ENCODE assay signal across 8 mouse cellular contexts in genomic region chr8:84657203-84657602, GRCm38 (mm10). TPM values are rescaled to one million over a fixed set of nuclear protein-coding genes. Genes with fewer than 3 reads are reported as not detected.
A peak's percentile ranks its signal among the peaks of the same experiment; 100 is the strongest.
DNase-seq lines count a peak whose midpoint lies in the region; ATAC-seq lines count a peak whose summit lies in the region.

No protein-coding gene starts in this region.

- peaks cover 61% of the 10 kb centered on the region for H3K4me1 ChIP-seq in heart, embryonic 10.5 days
- H3K4me1 ChIP-seq in neural tube, embryonic 11.5 days (ENCODE audit: control insufficient read depth, insufficient read depth, low read length) = peaks cover 39% of the 10 kb centered on the region
- H3K4me1 ChIP-seq in limb, embryonic 12.5 days (replicated peaks) = peaks cover 63% of the 10 kb centered on the region
- peaks cover 40% of the 10 kb centered on the region for H3K4me1 ChIP-seq in stomach, embryonic 16.5 days (ENCODE audit: control insufficient read depth, insufficient read depth, low read length)

- peak overlapping the region; percentile 65 for H3K9ac ChIP-seq in neural tube, embryonic 11.5 days (ENCODE audit: low read length)
- H3K9ac ChIP-seq in limb, embryonic 12.5 days (replicated peaks) = peak overlapping the region; percentile 69; the same call in 1 of the 2 replicates
- H3K9ac ChIP-seq in stomach, embryonic 16.5 days (ENCODE audit: low read length) = peak overlapping the region; percentile 83

- H3K27me3 ChIP-seq in heart, embryonic 10.5 days (ENCODE audit: insufficient read depth, poor library complexity, severe bottlenecking) = no peaks in the 10 kb centered on the region
- H3K27me3 ChIP-seq in neural tube, embryonic 11.5 days (ENCODE audit: control insufficient read depth, insufficient read depth, low read length) = no peaks in the 10 kb centered on the region
- H3K27me3 ChIP-seq in limb, embryonic 12.5 days = no peaks in the 10 kb centered on the region
- H3K27me3 ChIP-seq in stomach, embryonic 16.5 days (ENCODE audit: control insufficient read depth, insufficient read depth, low read length) = no peaks in the 10 kb centered on the region

- H3K9me3 ChIP-seq in heart, embryonic 10.5 days = no peaks in the 10 kb centered on the region
- no peaks in the 10 kb centered on the region for H3K9me3 ChIP-seq in neural tube, embryonic 11.5 days (ENCODE audit: control insufficient read depth, low read length)
- no peaks in the 10 kb centered on the region for H3K9me3 ChIP-seq in limb, embryonic 12.5 days
- no peaks in the 10 kb centered on the region for H3K9me3 ChIP-seq in stomach, embryonic 16.5 days (replicated peaks; ENCODE audit: control insufficient read depth, low read length)

- H3K36me3 ChIP-seq in heart, embryonic 10.5 days = no peaks in the 10 kb centered on the region
- H3K36me3 ChIP-seq in neural tube, embryonic 11.5 days (ENCODE audit: control insufficient read depth, insufficient read depth, low read length) = no peaks in the 10 kb centered on the region
- H3K36me3 ChIP-seq in limb, embryonic 12.5 days = no peaks in the 10 kb centered on the region
- H3K36me3 ChIP-seq in stomach, embryonic 16.5 days (ENCODE audit: control insufficient read depth, insufficient read depth, low read length) = no peaks in the 10 kb centered on the region

- ATAC-seq in neural tube, embryonic 11.5 days (ENCODE audit: insufficient read depth, low FRiP score, low TSS enrichment) = no peak
- ATAC-seq in limb, embryonic 12.5 days (ENCODE audit: insufficient number of reproducible peaks, insufficient read depth, low FRiP score, low TSS enrichment, low read depth) = no peak
- no peak for ATAC-seq in stomach, embryonic 16.5 days (ENCODE audit: insufficient read depth, low FRiP score)

- H3K27ac ChIP-seq in heart, embryonic 10.5 days = peak overlapping the region; percentile 95
- peak overlapping the region; percentile 94 for H3K27ac ChIP-seq in neural tube, embryonic 11.5 days (ENCODE audit: low read depth, low read length)
- peak overlapping the region; percentile 100 for H3K27ac ChIP-seq in limb, embryonic 12.5 days
- H3K27ac ChIP-seq in stomach, embryonic 16.5 days (ENCODE audit: low read length) = peak overlapping the region; percentile 99

- peak overlapping the region; percentile 61 for H3K4me2 ChIP-seq in neural tube, embryonic 11.5 days (ENCODE audit: low read depth)
- H3K4me2 ChIP-seq in limb, embryonic 12.5 days = peak overlapping the region; percentile 76
- peak overlapping the region; percentile 85 for H3K4me2 ChIP-seq in stomach, embryonic 16.5 days (ENCODE audit: low read depth, low read length)

- DNase-seq in heart, embryonic 10.5 days (ENCODE audit: low spot score) = no peak
- DNase-seq in heart, adult 18-20 months = no peak
- DNase-seq in neural tube, embryonic 11.5 days (ENCODE audit: low spot score) = no peak
- DNase-seq in neural tube, embryonic 10.5 days (ENCODE audit: extremely low spot score, low spot score) = no peak
- DNase-seq in gastrocnemius, adult 18-20 months (ENCODE audit: low spot score) = no peak
- DNase-seq in thymus, postnatal 36 days = no peak

- peak overlapping the region; percentile 65 for H3K4me3 ChIP-seq in heart, embryonic 10.5 days
- peak overlapping the region; percentile 17 for H3K4me3 ChIP-seq in neural tube, embryonic 11.5 days (ENCODE audit: low read depth, low read length)
- peak overlapping the region; percentile 37 for H3K4me3 ChIP-seq in limb, embryonic 12.5 days (replicated peaks)
- peak overlapping the region; percentile 41 for H3K4me3 ChIP-seq in stomach, embryonic 16.5 days (replicated peaks; ENCODE audit: low read length)

RNA-seq across cellular contexts. Expression of gene Ier2, which starts 5.4 kb away (rescaled TPM):
- 71.6 and 103 TPM in 2 replicates for polyA plus RNA-seq in heart, embryonic 10.5 days (2016; fragmentation: Nextera tagmentation; extraction: Ambion mirVana)
- total RNA-seq in heart, adult 18-20 months (2021) = 10 to 100 TPM; 11.2 to 13.4 TPM
- 71.6 and 79.4 TPM in 2 replicates for polyA plus RNA-seq in neural tube, embryonic 11.5 days (2014; fragmentation: Nextera tagmentation; extraction: Ambion mirVana)
- polyA plus RNA-seq in limb, embryonic 12.5 days (2016; fragmentation: Nextera tagmentation; extraction: Ambion mirVana) = 134 and 144 TPM in 2 replicates
- 62.4 and 69.5 TPM in 2 replicates for polyA plus RNA-seq in stomach, embryonic 16.5 days (2015; fragmentation: Nextera tagmentation; extraction: Ambion mirVana)
- total RNA-seq in gastrocnemius, adult 18-20 months (2021) = 1 to 10 TPM; 4.7 to 8.3 TPM

RNA-seq across cellular contexts. Expression of gene Trmt1, which starts 28.9 kb away (rescaled TPM):
- polyA plus RNA-seq in heart, embryonic 10.5 days (2016; fragmentation: Nextera tagmentation; extraction: Ambion mirVana) = 59.8 and 64.6 TPM in 2 replicates
- total RNA-seq in heart, adult 18-20 months (2021) = 10 to 100 TPM; 34.2 to 45.1 TPM
- 60.4 and 60.6 TPM in 2 replicates for polyA plus RNA-seq in neural tube, embryonic 11.5 days (2014; fragmentation: Nextera tagmentation; extraction: Ambion mirVana)
- polyA plus RNA-seq in limb, embryonic 12.5 days (2016; fragmentation: Nextera tagmentation; extraction: Ambion mirVana) = 63.4 and 66.9 TPM in 2 replicates
- polyA plus RNA-seq in stomach, embryonic 16.5 days (2015; fragmentation: Nextera tagmentation; extraction: Ambion mirVana) = 53.7 and 54.1 TPM in 2 replicates
- 10 to 100 TPM; 47.0 to 51.4 TPM for total RNA-seq in gastrocnemius, adult 18-20 months (2021)

RNA-seq across cellular contexts. Expression of gene Nacc1, which starts 30.5 kb away (rescaled TPM):
- polyA plus RNA-seq in heart, embryonic 10.5 days (2016; fragmentation: Nextera tagmentation; extraction: Ambion mirVana) = 22.2 and 25.0 TPM in 2 replicates
- 10 to 100 TPM; 31.4 to 32.7 TPM for total RNA-seq in heart, adult 18-20 months (2021)
- 26.2 and 27.0 TPM in 2 replicates for polyA plus RNA-seq in neural tube, embryonic 11.5 days (2014; fragmentation: Nextera tagmentation; extraction: Ambion mirVana)
- 16.9 and 21.4 TPM in 2 replicates for polyA plus RNA-seq in limb, embryonic 12.5 days (2016; fragmentation: Nextera tagmentation; extraction: Ambion mirVana)
- polyA plus RNA-seq in stomach, embryonic 16.5 days (2015; fragmentation: Nextera tagmentation; extraction: Ambion mirVana) = 14.4 and 14.5 TPM in 2 replicates
- total RNA-seq in gastrocnemius, adult 18-20 months (2021) = 10 to 100 TPM; 19.3 to 22.8 TPM

RNA-seq across cellular contexts. Expression of gene Lyl1, which starts 44.1 kb away (rescaled TPM):
- 18.5 and 19.3 TPM in 2 replicates for polyA plus RNA-seq in heart, embryonic 10.5 days (2016; fragmentation: Nextera tagmentation; extraction: Ambion mirVana)
- 1 to 10 TPM; 3.1 to 4.4 TPM for total RNA-seq in heart, adult 18-20 months (2021)
- 4.6 and 5.3 TPM in 2 replicates for polyA plus RNA-seq in neural tube, embryonic 11.5 days (2014; fragmentation: Nextera tagmentation; extraction: Ambion mirVana)
- polyA plus RNA-seq in limb, embryonic 12.5 days (2016; fragmentation: Nextera tagmentation; extraction: Ambion mirVana) = 3.7 and 4.7 TPM in 2 replicates
- 6.0 and 8.3 TPM in 2 replicates for polyA plus RNA-seq in stomach, embryonic 16.5 days (2015; fragmentation: Nextera tagmentation; extraction: Ambion mirVana)
- 1 to 10 TPM in 1 of 2 experiments, under 1 TPM in 1; 0.73 to 1.6 TPM for total RNA-seq in gastrocnemius, adult 18-20 months (2021)
